Mouse (Mus musculus) hindbrain, embryonic 10.5 days (tissue): Measurements from ENCODE around the gene Nek2. TPM values are rescaled to one million over a fixed set of nuclear protein-coding genes. Genes with fewer than 3 reads are reported as not detected.
A peak's percentile ranks its signal among the peaks of the same experiment; 100 is the strongest.

ENCODE experiments used
- DNase-seq: peaks from one replicate; pipeline ENCODE4 v3.0.0-alpha.2; 2017; ENCODE audit warnings: low spot score
- H3K27ac ChIP-seq: fragments of 300-500 bp; sonication (generic); 2 replicates; pipeline ENCODE4 v1.5.1; 2016; ENCODE audit warnings: mild to moderate bottlenecking, moderate library complexity
- H3K27me3 ChIP-seq: fragments of 300-500 bp; sonication (generic); 2 replicates; pipeline ENCODE4 v1.6.1; 2016; ENCODE audit warnings: mild to moderate bottlenecking; ENCODE audit not compliant: poor library complexity, insufficient read depth, severe bottlenecking
- H3K36me3 ChIP-seq: fragments of 300-500 bp; sonication (generic); 2 replicates; pipeline ENCODE4 v1.6.1; 2016; ENCODE audit warnings: mild to moderate bottlenecking, moderate library complexity
- H3K4me1 ChIP-seq: fragments of 300-500 bp; sonication (generic); replicated peaks from 2 replicates; pipeline ENCODE4 v1.6.1; 2016; ENCODE audit warnings: mild to moderate bottlenecking
- H3K4me3 ChIP-seq: fragments of 300-500 bp; sonication (generic); 2 replicates; pipeline ENCODE4 v1.5.1; 2016; ENCODE audit warnings: mild to moderate bottlenecking, moderate library complexity
- H3K9me3 ChIP-seq: fragments of 300-500 bp; sonication (generic); 2 replicates; pipeline ENCODE4 v1.6.1; 2016; ENCODE audit warnings: mild to moderate bottlenecking, moderate library complexity
- WGBS: fragments of 180-500 bp; shearing (Covaris S2); methylation state at CpG from one replicate; pipeline ENCODE4 v1.1.7; 2016; 5-methylcytosine and 5-hydroxymethylcytosine counted together
- polyA plus RNA-seq: library from polyadenylated mRNA; unstranded; fragments of >200 nt; fragmentation: Nextera tagmentation; extraction: Ambion mirVana; gene quantifications from 2 replicates; pipeline ENCODE4 v1.2.1, GENCODE M21; 2016

Gene Nek2
- polyA plus RNA-seq, 1 experiment from 2014 or later, result 41.6 TPM

GRCm38 (mm10) chr1:191818145-191818631 is 3.1 kb upstream of the Nek2 start:
- Histone ChIP-seq H3K4me3 (no peak overlapping the region), H3K9me3 (no peaks in the 10 kb centered on the region), H3K36me3 (peaks cover 9% of the 10 kb centered on the region), H3K4me1 (peaks cover 40% of the 10 kb centered on the region), H3K27ac (peak overlapping the region; percentile 62; the same call in 1 of the 2 replicates), H3K27me3 (no peaks in the 10 kb centered on the region)
- no peak for DNase-seq
- WGBS, result 48% methylated on average over 6 of the region's 6 CpGs

- no peaks in the 10 kb centered on the region for H3K27me3 ChIP-seq
- H3K9me3 ChIP-seq, result no peaks in the 10 kb centered on the region
- H3K36me3 ChIP-seq, result peaks cover 18% of the 10 kb centered on the region
- no peak overlapping the region for H3K27ac ChIP-seq
- no peak for DNase-seq
- peaks cover 42% of the 10 kb centered on the region for H3K4me1 ChIP-seq
- no peak overlapping the region for H3K4me3 ChIP-seq
These were observed 2.2 kb upstream of the Nek2 start for GRCm38 (mm10) chr1:191819026-191819425.

- DNase-seq, result no peak
- Histone ChIP-seq H3K9me3 (no peaks in the 10 kb centered on the region), H3K27me3 (no peaks in the 10 kb centered on the region), H3K36me3 (peaks cover 37% of the 10 kb centered on the region), H3K4me3 (peak overlapping the region; percentile 91), H3K27ac (peak overlapping the region; percentile 98), H3K4me1 (peaks cover 34% of the 10 kb centered on the region)
- WGBS, result 8% methylated on average over 15 of the region's 15 CpGs
These were observed 306 bp upstream of the Nek2 start for GRCm38 (mm10) chr1:191820951-191821325.

GRCm38 (mm10) chr1:191829124-191829523 is 7.9 kb downstream of the Nek2 start:
- WGBS, result 85% methylated on average over 3 of the region's 3 CpGs
- no peak for DNase-seq
- H3K4me3 ChIP-seq, result no peak overlapping the region
- no peak overlapping the region for H3K27ac ChIP-seq
- no peaks in the 10 kb centered on the region for H3K9me3 ChIP-seq
- H3K27me3 ChIP-seq, result no peaks in the 10 kb centered on the region
- H3K36me3 ChIP-seq, result peaks cover 99% of the 10 kb centered on the region
- H3K4me1 ChIP-seq, result no peaks in the 10 kb centered on the region

- Histone ChIP-seq H3K4me1 (peaks cover 22% of the 10 kb centered on the region), H3K36me3 (peaks cover 57% of the 10 kb centered on the region), H3K9me3 (no peaks in the 10 kb centered on the region), H3K27me3 (no peaks in the 10 kb centered on the region), H3K27ac (no peak overlapping the region), H3K4me3 (no peak overlapping the region)
- 95% methylated on average over 6 of the region's 6 CpGs for WGBS
- no peak for DNase-seq
These were observed 12.2 kb downstream of the Nek2 start for GRCm38 (mm10) chr1:191833396-191833795.

GRCm38 (mm10) chr1:191834825-191835224 is 13.6 kb downstream of the Nek2 start:
- WGBS, result 13% methylated on average over 19 of the region's 19 CpGs
- H3K4me3 ChIP-seq, result no peak overlapping the region
- no peak overlapping the region for H3K27ac ChIP-seq
- no peaks in the 10 kb centered on the region for H3K27me3 ChIP-seq
- peak; percentile 78 for DNase-seq
- H3K9me3 ChIP-seq, result no peaks in the 10 kb centered on the region
- H3K4me1 ChIP-seq, result peaks cover 33% of the 10 kb centered on the region
- peaks cover 43% of the 10 kb centered on the region for H3K36me3 ChIP-seq

- no peak overlapping the region for H3K27ac ChIP-seq
- peaks cover 27% of the 10 kb centered on the region for H3K36me3 ChIP-seq
- H3K4me1 ChIP-seq, result peaks cover 35% of the 10 kb centered on the region
- H3K27me3 ChIP-seq, result peaks cover 6% of the 10 kb centered on the region; the same call in 1 of the 2 replicates
- no peak overlapping the region for H3K4me3 ChIP-seq
- no peaks in the 10 kb centered on the region for H3K9me3 ChIP-seq
- WGBS, result 50% methylated on average over 5 of the region's 5 CpGs
- DNase-seq, result no peak
These were observed 15.2 kb downstream of the Nek2 start for GRCm38 (mm10) chr1:191836318-191836985.

GRCm38 (mm10) chr1:191837691-191838090 is 16.4 kb downstream of the Nek2 start:
- Histone ChIP-seq H3K36me3 (peaks cover 14% of the 10 kb centered on the region), H3K9me3 (no peaks in the 10 kb centered on the region), H3K27me3 (peaks cover 6% of the 10 kb centered on the region; the same call in 1 of the 2 replicates), H3K4me3 (no peak overlapping the region), H3K27ac (no peak overlapping the region), H3K4me1 (peaks cover 35% of the 10 kb centered on the region)
- no peak for DNase-seq
- WGBS, result 88% methylated on average over 3 of the region's 3 CpGs

GRCm38 (mm10) chr1:191838994-191839741 is 17.9 kb downstream of the Nek2 start:
- Histone ChIP-seq H3K4me1 (peaks cover 35% of the 10 kb centered on the region), H3K4me3 (no peak overlapping the region), H3K36me3 (peaks cover under 1% of the 10 kb centered on the region; the same call in 1 of the 2 replicates), H3K9me3 (no peaks in the 10 kb centered on the region), H3K27ac (peak overlapping the region; percentile 68), H3K27me3 (peaks cover 6% of the 10 kb centered on the region; the same call in 1 of the 2 replicates)
- WGBS, result 54% methylated on average over 17 of the region's 17 CpGs
- DNase-seq, result peak; percentile 43

GRCm38 (mm10) chr1:191840774-191841565 is 19.7 kb downstream of the Nek2 start:
- Histone ChIP-seq H3K36me3 (no peaks in the 10 kb centered on the region), H3K4me3 (no peak overlapping the region), H3K9me3 (no peaks in the 10 kb centered on the region), H3K27ac (no peak overlapping the region), H3K27me3 (peaks cover 6% of the 10 kb centered on the region; the same call in 1 of the 2 replicates), H3K4me1 (peaks cover 29% of the 10 kb centered on the region)
- no peak for DNase-seq
- WGBS, result 86% methylated on average over 11 of the region's 11 CpGs

- H3K4me3 ChIP-seq, result no peak overlapping the region
- H3K27ac ChIP-seq, result no peak overlapping the region
- WGBS, result 90% methylated on average over 12 of the region's 12 CpGs
- no peaks in the 10 kb centered on the region for H3K9me3 ChIP-seq
- DNase-seq, result no peak
- no peaks in the 10 kb centered on the region for H3K36me3 ChIP-seq
- H3K27me3 ChIP-seq, result peaks cover 6% of the 10 kb centered on the region; the same call in 1 of the 2 replicates
- H3K4me1 ChIP-seq, result peaks cover 17% of the 10 kb centered on the region
These were observed 21.0 kb downstream of the Nek2 start for GRCm38 (mm10) chr1:191842247-191842646.

GRCm38 (mm10) chr1:191846667-191847066 is 25.4 kb downstream of the Nek2 start:
- 87% methylated on average over 5 of the region's 5 CpGs for WGBS
- no peak overlapping the region for H3K27ac ChIP-seq
- no peaks in the 10 kb centered on the region for H3K9me3 ChIP-seq
- no peaks in the 10 kb centered on the region for H3K36me3 ChIP-seq
- DNase-seq, result no peak
- H3K27me3 ChIP-seq, result no peaks in the 10 kb centered on the region
- H3K4me1 ChIP-seq, result no peaks in the 10 kb centered on the region
- no peak overlapping the region for H3K4me3 ChIP-seq
